ENCODE assay signal across 8 mouse cellular contexts in the genomic region with DNA sequence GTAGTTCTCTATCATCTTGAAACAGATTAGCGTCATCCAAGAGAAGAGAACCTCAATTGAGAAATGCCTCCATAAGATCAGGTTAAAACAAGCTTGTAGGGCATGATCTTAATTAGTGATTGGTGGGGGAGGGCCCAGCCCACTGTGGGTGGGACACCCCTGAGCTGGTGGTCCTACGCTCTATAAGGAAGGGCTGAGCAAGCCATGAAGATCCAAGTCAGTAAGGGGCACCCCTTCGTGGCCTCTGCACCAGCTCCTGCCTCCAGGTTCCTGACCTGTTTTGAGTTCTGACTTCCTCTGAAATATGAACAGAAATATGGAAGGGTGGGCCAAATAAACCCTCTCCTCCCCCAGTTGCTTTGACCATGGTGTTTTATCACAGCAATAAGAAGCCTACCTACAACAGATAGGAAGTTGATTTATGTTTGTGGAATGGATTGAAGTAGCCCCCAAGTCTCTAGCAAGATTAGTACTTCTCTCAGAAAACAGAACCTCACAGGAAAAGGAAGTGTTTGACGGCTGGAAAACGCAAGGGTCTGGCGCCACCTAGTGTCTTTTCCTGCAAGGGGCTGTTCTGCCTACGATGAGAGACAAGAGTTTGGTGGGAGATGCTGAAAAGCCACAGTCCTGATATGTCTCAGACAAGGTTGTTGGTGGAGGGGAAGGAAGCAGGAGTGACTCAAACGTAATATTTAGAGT.
A peak's percentile ranks its signal among the peaks of the same experiment; 100 is the strongest.
DNase-seq lines count a peak whose midpoint lies in the region; ATAC-seq and TF ChIP-seq lines count a peak whose summit lies in the region.

No protein-coding gene starts in this region.

- H3K27ac ChIP-seq in forebrain, embryonic 16.5 days (ENCODE audit: low read length), result no peak overlapping the region
- peak overlapping the region; percentile 76 for H3K27ac ChIP-seq in hindbrain, embryonic 10.5 days
- no peak overlapping the region for H3K27ac ChIP-seq in lung, postnatal 0 days (ENCODE audit: low read length)

- no peak for TF ChIP-seq EP300 in lung, postnatal 0 days (IDR thresholded peaks at IDR 0.05)

- 20% methylated on average over 8 of the region's 8 CpGs for WGBS in forebrain, embryonic 16.5 days
- 26% methylated on average over 8 of the region's 8 CpGs for WGBS in hindbrain, embryonic 10.5 days
- 23% methylated on average over 8 of the region's 8 CpGs for WGBS in lung, postnatal 0 days

- no peaks in the 10 kb centered on the region for H3K27me3 ChIP-seq in forebrain, embryonic 16.5 days (replicated peaks; ENCODE audit: control insufficient read depth, insufficient read depth, low read length)
- no peaks in the 10 kb centered on the region for H3K27me3 ChIP-seq in hindbrain, embryonic 10.5 days (ENCODE audit: insufficient read depth, poor library complexity, severe bottlenecking)
- H3K27me3 ChIP-seq in lung, postnatal 0 days (replicated peaks; ENCODE audit: insufficient read depth, low read length), result no peaks in the 10 kb centered on the region

- H3K9me3 ChIP-seq in forebrain, embryonic 16.5 days (ENCODE audit: control insufficient read depth, low read length), result no peaks in the 10 kb centered on the region
- no peaks in the 10 kb centered on the region for H3K9me3 ChIP-seq in hindbrain, embryonic 10.5 days
- H3K9me3 ChIP-seq in lung, postnatal 0 days (ENCODE audit: low read length), result no peaks in the 10 kb centered on the region

- H3K4me3 ChIP-seq in forebrain, embryonic 16.5 days (replicated peaks; ENCODE audit: low read length), result no peak overlapping the region
- no peak overlapping the region for H3K4me3 ChIP-seq in hindbrain, embryonic 10.5 days
- H3K4me3 ChIP-seq in lung, postnatal 0 days (ENCODE audit: low read depth, low read length), result no peak overlapping the region

- no peak overlapping the region for H3K4me2 ChIP-seq in forebrain, embryonic 16.5 days (ENCODE audit: low read length)
- H3K4me2 ChIP-seq in lung, postnatal 0 days (replicated peaks; ENCODE audit: low read depth, low read length), result no peak overlapping the region

- TF ChIP-seq CTCF in lung, postnatal 0 days (IDR thresholded peaks at IDR 0.05), result peak; percentile 97

- DNase-seq in MN1 (ENCODE audit: low spot score), result peak; percentile 94
- DNase-seq in cerebellum, adult 11-12 months, result peak; percentile 61
- DNase-seq in hindbrain, embryonic 10.5 days (ENCODE audit: low spot score), result peak; percentile 85
- DNase-seq in layer of hippocampus, adult 8-10 months (ENCODE audit: low spot score in 2 of 2), result peak; percentile 62 to 87
- DNase-seq in lung, postnatal 0 days (ENCODE audit: low spot score), result peak; percentile 93
- peak; percentile 70 for DNase-seq in ovary, postnatal 10 days (ENCODE audit: low spot score)
- DNase-seq in thymus, postnatal 10 days (ENCODE audit: low spot score in 2 of 2), result peak; percentile 77 to 91

- peaks cover 17% of the 10 kb centered on the region for H3K4me1 ChIP-seq in forebrain, embryonic 16.5 days (replicated peaks; ENCODE audit: control insufficient read depth, insufficient read depth, low read length)
- peaks cover 21% of the 10 kb centered on the region for H3K4me1 ChIP-seq in hindbrain, embryonic 10.5 days (replicated peaks)
- peaks cover 20% of the 10 kb centered on the region; the same call in 1 of the 2 replicates for H3K4me1 ChIP-seq in lung, postnatal 0 days (ENCODE audit: insufficient read depth, low read depth, low read length)

- no peaks in the 10 kb centered on the region for H3K36me3 ChIP-seq in forebrain, embryonic 16.5 days (ENCODE audit: control insufficient read depth, insufficient read depth)
- no peaks in the 10 kb centered on the region for H3K36me3 ChIP-seq in hindbrain, embryonic 10.5 days
- no peaks in the 10 kb centered on the region for H3K36me3 ChIP-seq in lung, postnatal 0 days (ENCODE audit: insufficient read depth, low read length)

- peak; percentile 76 for ATAC-seq in forebrain, embryonic 16.5 days
- ATAC-seq in lung, postnatal 0 days, result peak; percentile 39

- H3K9ac ChIP-seq in forebrain, embryonic 16.5 days (replicated peaks; ENCODE audit: low read depth, low read length), result no peak overlapping the region
- H3K9ac ChIP-seq in lung, postnatal 0 days (replicated peaks; ENCODE audit: low read depth), result no peak overlapping the region
